Mouse (Mus musculus) C3H10T1/2 (cell line): Measurements from ENCODE around the gene Ap4e1. TPM values are rescaled to one million over a fixed set of nuclear protein-coding genes. Genes with fewer than 3 reads are reported as not detected.

Experiments
- polyA plus RNA-seq, 2 experiments: library from polyadenylated mRNA; unstranded; fragments of >200 nt; fragmentation: generic; extraction: Trizol; gene quantifications; one replicate each; pipeline ENCODE4 v1.2.1; 2012; ENCODE audit warnings: missing spikeins in 2 of 2

Ap4e1 gene
- polyA plus RNA-seq = 1 to 10 TPM in 1 of 2 experiments, under 1 TPM in 1; 0.09 to 1.3 TPM

DNA sequence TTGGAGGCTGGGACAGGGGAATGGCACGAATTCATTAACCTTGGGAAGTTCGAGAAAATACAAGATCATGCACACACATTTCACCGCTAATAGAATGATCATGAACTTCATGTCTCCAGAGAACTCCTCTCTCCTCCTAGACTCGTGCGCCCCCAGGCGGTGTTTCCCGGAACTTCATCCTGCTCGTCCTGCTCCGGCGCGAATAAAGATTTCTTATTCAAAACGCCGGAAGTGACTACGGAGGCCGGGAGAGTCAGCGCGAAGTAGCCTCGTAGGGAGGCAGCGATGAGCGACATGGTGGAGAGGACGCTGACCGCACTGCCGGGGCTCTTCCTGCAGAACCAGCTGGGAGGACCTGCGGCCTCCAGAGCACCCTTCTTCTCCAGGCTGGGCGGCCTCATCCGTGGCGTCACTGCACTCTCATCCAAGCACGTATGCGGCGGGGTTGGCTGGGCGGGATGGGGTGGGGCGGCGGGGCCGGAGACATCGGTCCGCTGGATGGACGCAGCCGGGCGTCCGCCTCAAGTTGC lies at the start of gene Ap4e1:
Gene Ap4e1 (plus strand): TSS at position 249 of the 530 bp plus-strand sequence.

DNA sequence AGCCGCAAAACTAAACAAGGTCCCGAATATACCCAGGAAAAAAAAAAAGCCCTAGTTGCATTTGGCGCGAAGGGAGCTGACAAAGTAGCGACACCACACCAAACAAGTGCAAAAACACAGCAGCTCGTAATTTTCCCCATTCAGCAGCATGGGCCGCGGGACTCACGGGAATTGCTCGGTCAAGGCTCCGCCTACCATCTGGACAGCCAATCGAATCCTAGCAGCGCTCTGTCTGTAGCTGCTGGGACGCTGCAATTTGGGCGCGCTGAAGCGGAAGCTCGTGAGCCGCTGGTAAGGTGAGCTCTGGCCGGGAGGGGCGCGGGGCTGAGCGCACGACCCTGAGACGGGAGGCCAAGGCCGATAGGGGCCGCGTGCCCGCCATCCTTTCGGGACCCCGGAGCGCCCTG lies 61.9 kb downstream of the Ap4e1 start, which contains the start of gene Blvra:
Gene Blvra (plus strand): TSS at position 231 of the 407 bp plus-strand sequence.

Other genes with a start within 250 kb of the Ap4e1 start
- gene Usp50, start 225.2 kb upstream of the Ap4e1 start, polyA plus RNA-seq = 1 to 10 TPM in 1 of 2 experiments, under 1 TPM in 1; 0.78 to 2.5 TPM
- 1 to 10 TPM in 1 of 2 experiments, under 1 TPM in 1; 0.50 to 3.9 TPM for gene Trpm7, start 132.5 kb upstream of the Ap4e1 start, polyA plus RNA-seq
- gene Sppl2a, start 75.5 kb upstream of the Ap4e1 start, polyA plus RNA-seq = 1 to 10 TPM in 1 of 2 experiments, under 1 TPM in 1; 0.42 to 8.7 TPM
- 10 to 100 TPM; 18.3 to 31.4 TPM for gene Blvra, start 61.9 kb downstream of the Ap4e1 start, polyA plus RNA-seq
- gene Ncaph, start 125.2 kb downstream of the Ap4e1 start, polyA plus RNA-seq = 10 to 100 TPM in 1 of 2 experiments, 1 to 10 TPM in 1; 9.4 to 24.3 TPM
- 1 to 10 TPM; 1.1 to 1.2 TPM for gene Itpripl1, start 134.7 kb downstream of the Ap4e1 start, polyA plus RNA-seq
- 1 to 10 TPM in 1 of 2 experiments, under 1 TPM in 1; 0.53 to 1.9 TPM for gene 1810024B03Rik, start 199.6 kb downstream of the Ap4e1 start, polyA plus RNA-seq
- gene Snrnp200, start 199.7 kb downstream of the Ap4e1 start, polyA plus RNA-seq = 10 to 100 TPM; 15.7 to 46.6 TPM
- 10 to 100 TPM; 23.8 to 42.1 TPM for gene Ciao1, start 239.1 kb downstream of the Ap4e1 start, polyA plus RNA-seq
- 10 to 100 TPM in 1 of 2 experiments, 1 to 10 TPM in 1; 7.5 to 36.2 TPM for gene Tmem127, start 239.2 kb downstream of the Ap4e1 start, polyA plus RNA-seq